Mouse (Mus musculus): ENCODE measurements at regions not wholly inside any gene's neighbourhood (a gene's known extent, or its start where the extent isn't known, plus 50 kb on each side); places are given as distances from the start of the nearest gene placed in this dataset.
A peak's percentile ranks its signal among the peaks of the same experiment; 100 is the strongest.
"Not testable (repeated sequence)": the region's sequence is repeated elsewhere in the genome, so short reads cannot be mapped to it uniquely, and the experiment has no call there.

- no peaks in the 10 kb centered on the region for H3K9me3 ChIP-seq
- H3K9ac ChIP-seq (replicated peaks): no peak overlapping the region
- H3K36me3 ChIP-seq: no peaks in the 10 kb centered on the region
- no peaks in the 10 kb centered on the region for H3K4me1 ChIP-seq
- H3K27me3 ChIP-seq: no peaks in the 10 kb centered on the region
- 90% methylated on average over 3 of the region's 3 CpGs for WGBS
- H3K4me2 ChIP-seq (replicated peaks): no peak overlapping the region
- H3K27ac ChIP-seq (replicated peaks): no peak overlapping the region
- no peak for ATAC-seq (ENCODE audit: low FRiP score, low read depth)
- H3K4me3 ChIP-seq: no peak overlapping the region
Measured at GRCm38 (mm10) chr2:116347827-116348529, 282.3 kb upstream of the Meis2 start.

DNA sequence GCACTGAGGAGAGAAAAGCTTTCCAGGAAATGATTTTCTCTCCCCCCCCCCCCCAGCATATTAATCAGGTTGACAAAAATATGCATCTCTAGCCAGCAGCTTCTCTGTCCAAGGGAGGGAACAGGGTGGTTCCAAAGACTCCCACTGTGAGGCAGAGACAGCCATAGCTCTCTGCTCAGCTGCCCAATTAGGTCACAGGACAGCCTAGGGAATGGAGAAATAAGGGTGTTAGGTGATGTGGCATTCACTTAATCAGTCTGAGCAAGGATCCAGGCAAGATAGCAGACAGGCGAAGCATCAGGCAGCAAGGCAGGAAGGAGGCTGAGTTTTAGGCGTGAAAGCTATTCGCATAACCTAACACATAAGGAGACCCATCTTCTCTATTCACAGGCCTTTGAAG, 266.2 kb upstream of the Meis2 start:
- H3K27ac ChIP-seq (replicated peaks): no peak overlapping the region
- H3K4me2 ChIP-seq (replicated peaks): no peak overlapping the region
- no peak overlapping the region for H3K9ac ChIP-seq (replicated peaks)
- no peaks in the 10 kb centered on the region for H3K36me3 ChIP-seq
- no peaks in the 10 kb centered on the region for H3K4me1 ChIP-seq
- no peak for ATAC-seq (ENCODE audit: low FRiP score, low read depth)
- no peaks in the 10 kb centered on the region for H3K9me3 ChIP-seq
- WGBS: 87% methylated on average over 3 of the region's 3 CpGs
- H3K4me3 ChIP-seq: no peak overlapping the region
- no peaks in the 10 kb centered on the region for H3K27me3 ChIP-seq

- Histone ChIP-seq H3K9ac (replicated peaks) (no peak overlapping the region), H3K4me1 (peaks cover 19% of the 10 kb centered on the region), H3K4me3 (no peak overlapping the region), H3K4me2 (replicated peaks) (no peak overlapping the region), H3K27me3 (no peaks in the 10 kb centered on the region), H3K27ac (replicated peaks) (no peak overlapping the region; the same call in 1 of the 2 replicates), H3K9me3 (no peaks in the 10 kb centered on the region), H3K36me3 (no peaks in the 10 kb centered on the region)
- WGBS: 56% methylated on average over 14 of the region's 14 CpGs
- peak; percentile 32; the same call in 1 of the 2 replicates for ATAC-seq (ENCODE audit: low FRiP score, low read depth)
Measured at GRCm38 (mm10) chr2:116322039-116322770, 256.6 kb upstream of the Meis2 start.

GRCm38 (mm10) chr2:116299551-116299950, 233.9 kb upstream of the Meis2 start:
- H3K4me2 ChIP-seq (replicated peaks): no peak overlapping the region
- WGBS: 79% methylated on average over 1 of the region's 1 CpGs
- H3K9ac ChIP-seq (replicated peaks): no peak overlapping the region
- no peak for ATAC-seq (ENCODE audit: low FRiP score, low read depth)
- H3K27me3 ChIP-seq: no peaks in the 10 kb centered on the region
- H3K4me1 ChIP-seq: no peaks in the 10 kb centered on the region
- H3K36me3 ChIP-seq: no peaks in the 10 kb centered on the region
- H3K4me3 ChIP-seq: no peak overlapping the region
- no peaks in the 10 kb centered on the region for H3K9me3 ChIP-seq
- no peak overlapping the region for H3K27ac ChIP-seq (replicated peaks)

DNA sequence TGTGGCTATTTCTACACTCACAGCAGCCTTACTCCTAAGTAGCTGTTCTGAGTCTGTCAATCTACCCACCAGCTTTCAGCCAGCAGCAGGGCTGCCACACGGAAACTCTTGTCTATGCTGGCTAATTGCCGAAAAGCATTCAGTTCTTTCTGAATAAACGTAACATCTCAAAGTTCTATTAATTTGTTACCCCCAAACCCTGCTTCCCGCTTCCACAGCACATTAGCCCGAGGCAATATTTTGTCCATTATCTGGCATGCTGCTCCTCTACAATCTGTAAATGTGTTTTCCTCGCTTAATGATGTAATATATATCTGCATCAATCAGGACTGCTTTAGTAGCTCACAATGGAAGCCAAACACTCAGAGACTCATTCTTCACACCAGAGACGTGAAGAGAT, 224.2 kb upstream of the Meis2 start:
- no peak overlapping the region for H3K4me3 ChIP-seq
- H3K9ac ChIP-seq (replicated peaks): no peak overlapping the region
- no peaks in the 10 kb centered on the region for H3K27me3 ChIP-seq
- no peak overlapping the region for H3K27ac ChIP-seq (replicated peaks)
- no peak for ATAC-seq (ENCODE audit: low FRiP score, low read depth)
- H3K36me3 ChIP-seq: no peaks in the 10 kb centered on the region
- no peaks in the 10 kb centered on the region for H3K4me1 ChIP-seq
- H3K9me3 ChIP-seq: no peaks in the 10 kb centered on the region
- H3K4me2 ChIP-seq (replicated peaks): no peak overlapping the region
- 88% methylated on average over 7 of the region's 7 CpGs for WGBS

- not testable (repeated sequence) for H3K4me3 ChIP-seq; H3K27ac ChIP-seq (replicated peaks); H3K9ac ChIP-seq (replicated peaks); H3K9me3 ChIP-seq; H3K36me3 ChIP-seq; ATAC-seq (ENCODE audit: low FRiP score, low read depth); H3K27me3 ChIP-seq; H3K4me1 ChIP-seq; H3K4me2 ChIP-seq (replicated peaks)
- WGBS: 55% methylated on average over 3 of the region's 3 CpGs
Measured at GRCm38 (mm10) chr2:116243191-116243590, 177.6 kb upstream of the Meis2 start.

GRCm38 (mm10) chr2:116236731-116237130, 171.1 kb upstream of the Meis2 start:
- Histone ChIP-seq H3K9ac (replicated peaks) (no peak overlapping the region), H3K4me3 (no peak overlapping the region), H3K27ac (replicated peaks) (no peak overlapping the region), H3K27me3 (no peaks in the 10 kb centered on the region), H3K4me1 (no peaks in the 10 kb centered on the region), H3K36me3 (no peaks in the 10 kb centered on the region), H3K9me3 (no peaks in the 10 kb centered on the region), H3K4me2 (replicated peaks) (no peak overlapping the region)
- no peak for ATAC-seq (ENCODE audit: low FRiP score, low read depth)

- no peaks in the 10 kb centered on the region for H3K36me3 ChIP-seq
- no peaks in the 10 kb centered on the region for H3K27me3 ChIP-seq
- H3K4me1 ChIP-seq: no peaks in the 10 kb centered on the region
- no peak for ATAC-seq (ENCODE audit: low FRiP score, low read depth)
- H3K9ac ChIP-seq (replicated peaks): no peak overlapping the region
- H3K9me3 ChIP-seq: no peaks in the 10 kb centered on the region
- H3K4me2 ChIP-seq (replicated peaks): no peak overlapping the region
- H3K27ac ChIP-seq (replicated peaks): no peak overlapping the region
- H3K4me3 ChIP-seq: no peak overlapping the region
- WGBS: 96% methylated on average over 1 of the region's 1 CpGs
Measured at GRCm38 (mm10) chr2:116232793-116233192, 167.2 kb upstream of the Meis2 start.

DNA sequence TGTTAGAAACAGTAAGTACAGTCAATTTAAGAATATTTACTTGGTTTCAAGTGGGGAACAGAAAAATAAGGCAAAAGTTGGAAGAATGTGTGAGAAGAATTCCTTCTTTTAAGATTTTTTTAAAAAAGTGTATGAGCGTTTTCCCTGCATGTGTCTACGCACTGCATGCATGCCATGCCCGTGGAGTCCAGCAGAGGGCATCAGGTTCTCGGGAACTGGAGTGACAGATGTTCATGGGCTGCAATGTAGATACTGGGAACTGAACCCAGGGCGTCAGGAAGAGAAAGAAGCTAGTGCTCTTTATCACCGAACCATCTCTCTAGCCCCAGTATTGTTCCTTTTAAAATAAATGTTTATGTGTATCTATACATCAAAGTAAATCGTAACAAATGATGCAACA, 150.8 kb upstream of the Meis2 start:
- Histone ChIP-seq H3K9me3 (no peaks in the 10 kb centered on the region), H3K9ac (replicated peaks) (no peak overlapping the region), H3K36me3 (no peaks in the 10 kb centered on the region), H3K4me3 (no peak overlapping the region), H3K4me1 (0 out of 2 replicates have a peak, but pooled peaks cover 3% of the 10 kb centered on the region), H3K27me3 (no peaks in the 10 kb centered on the region), H3K4me2 (replicated peaks) (no peak overlapping the region), H3K27ac (replicated peaks) (no peak overlapping the region)
- WGBS: 76% methylated on average over 7 of the region's 7 CpGs
- no peak for ATAC-seq (ENCODE audit: low FRiP score, low read depth)

- H3K4me2 ChIP-seq (replicated peaks): no peak overlapping the region
- H3K9ac ChIP-seq (replicated peaks): no peak overlapping the region
- no peaks in the 10 kb centered on the region for H3K27me3 ChIP-seq
- peak; percentile 68 for ATAC-seq (ENCODE audit: low FRiP score, low read depth)
- no peaks in the 10 kb centered on the region for H3K36me3 ChIP-seq
- no peak overlapping the region for H3K4me3 ChIP-seq
- no peaks in the 10 kb centered on the region for H3K4me1 ChIP-seq
- WGBS: 73% methylated on average over 14 of the region's 14 CpGs
- no peaks in the 10 kb centered on the region for H3K9me3 ChIP-seq
- no peak overlapping the region for H3K27ac ChIP-seq (replicated peaks)
Measured at GRCm38 (mm10) chr2:116201248-116202223, 135.9 kb upstream of the Meis2 start.

DNA sequence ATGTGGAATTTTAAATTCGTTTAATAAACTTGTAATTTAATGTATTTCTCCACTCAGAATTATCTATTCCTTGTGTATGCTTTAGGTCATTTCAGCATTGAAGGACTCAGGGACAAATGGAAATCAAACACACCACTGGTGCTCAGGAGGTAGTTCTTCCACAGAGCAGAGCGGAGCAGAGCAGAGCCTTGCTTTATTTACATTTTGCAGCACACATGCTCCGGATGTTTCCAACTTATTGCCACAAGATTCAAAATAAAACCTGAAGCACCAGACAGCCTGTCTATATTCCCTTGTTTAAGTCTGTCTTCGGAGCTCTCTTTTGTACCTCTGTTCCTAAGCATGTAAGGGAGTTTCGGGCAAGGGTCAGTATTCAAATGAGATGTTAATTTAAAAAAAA, 135.2 kb upstream of the Meis2 start:
- no peak for ATAC-seq (ENCODE audit: low FRiP score, low read depth)
- no peak overlapping the region; the same call in 1 of the 2 replicates for H3K27ac ChIP-seq (replicated peaks)
- 72% methylated on average over 5 of the region's 5 CpGs for WGBS
- H3K9me3 ChIP-seq: no peaks in the 10 kb centered on the region
- no peaks in the 10 kb centered on the region for H3K27me3 ChIP-seq
- H3K4me3 ChIP-seq: no peak overlapping the region
- no peak overlapping the region for H3K4me2 ChIP-seq (replicated peaks)
- H3K36me3 ChIP-seq: no peaks in the 10 kb centered on the region
- H3K4me1 ChIP-seq: no peaks in the 10 kb centered on the region
- no peak overlapping the region for H3K9ac ChIP-seq (replicated peaks)

DNA sequence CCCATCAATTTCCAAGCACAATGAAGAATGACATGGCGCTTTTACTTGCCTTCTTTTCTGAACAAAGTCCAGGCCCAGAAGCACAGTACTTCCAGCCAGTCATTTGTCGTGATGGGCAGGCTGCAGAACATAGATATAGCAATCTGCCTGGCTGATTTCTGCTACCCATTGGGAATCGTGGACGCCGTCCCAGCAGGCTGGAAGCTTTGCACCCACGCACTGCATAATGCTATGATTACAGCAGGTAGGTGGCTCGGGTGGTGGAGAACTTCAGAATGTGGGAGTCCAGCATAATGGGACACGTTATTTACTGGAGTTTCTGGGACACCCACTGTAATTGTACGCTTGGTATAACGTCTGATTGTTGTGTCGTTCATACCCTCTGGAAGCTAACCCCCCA, 116.2 kb upstream of the Meis2 start:
- Histone ChIP-seq H3K27ac (replicated peaks) (no peak overlapping the region), H3K36me3 (no peaks in the 10 kb centered on the region), H3K27me3 (no peaks in the 10 kb centered on the region), H3K4me2 (replicated peaks) (no peak overlapping the region), H3K9me3 (no peaks in the 10 kb centered on the region), H3K9ac (replicated peaks) (no peak overlapping the region), H3K4me1 (no peaks in the 10 kb centered on the region), H3K4me3 (no peak overlapping the region)
- no peak for ATAC-seq (ENCODE audit: low FRiP score, low read depth)
- 85% methylated on average over 11 of the region's 11 CpGs for WGBS
